Mouse (Mus musculus) bone marrow, adult 2 months (tissue): ENCODE data around the gene Ammecr1. TPM values are rescaled to one million over a fixed set of nuclear protein-coding genes. Genes with fewer than 3 reads are reported as not detected.

Experiments
- H3K27ac ChIP-seq: fragments of 200-500 bp; 2 replicates; pipeline ENCODE4 v1.5.1; 2012; ENCODE audit warnings: low read depth, mild to moderate bottlenecking, control low read depth, inconsistent platforms, low read length; ENCODE audit not compliant: control insufficient read depth, poor library complexity, insufficient read depth
- H3K4me1 ChIP-seq: fragments of 200-500 bp; 2 replicates; pipeline ENCODE4 v1.6.1; 2011; ENCODE audit warnings: low read length; ENCODE audit not compliant: control insufficient read depth, insufficient read depth
- H3K4me3 ChIP-seq: fragments of 200-500 bp; replicated peaks from 2 replicates; pipeline ENCODE3; 2011; ENCODE audit warnings: mild to moderate bottlenecking, low read depth, low read length, control low read depth; ENCODE audit not compliant: control insufficient read depth
- CTCF ChIP-seq: fragments of 200-500 bp; IDR thresholded peaks from 2 replicates; pipeline ENCODE4 v1.5.1; 2011; ENCODE audit warnings: low read length, control low read depth; ENCODE audit not compliant: control insufficient read depth, insufficient read depth
- POLR2A ChIP-seq: fragments of 200-500 bp; IDR thresholded peaks from 2 replicates; pipeline ENCODE4 v1.6.1; 2011; ENCODE audit warnings: low read depth, mild to moderate bottlenecking, control low read depth, low read length, borderline replicate concordance; ENCODE audit not compliant: control insufficient read depth
- WGBS: fragments of 180-500 bp; shearing (Covaris S2); methylation state at CpG from one replicate; pipeline ENCODE4 v1.1.7; 2018; 5-methylcytosine and 5-hydroxymethylcytosine counted together
- polyA plus RNA-seq: library from polyadenylated mRNA; stranded (reverse); fragments of >200 nt; gene quantifications from 2 replicates; pipeline ENCODE4 v1.2.4, GENCODE M21; 2011; ENCODE audit warnings: low replicate concordance; ENCODE audit not compliant: missing spikeins, insufficient read depth, insufficient read length

The Ammecr1 gene
- polyA plus RNA-seq, 1 experiment, result 6.6 TPM

- no peak for TF ChIP-seq POLR2A
- no peak for TF ChIP-seq CTCF
- Histone ChIP-seq H3K27ac (peak overlapping the region; percentile 61), H3K4me1 (no peaks in the 10 kb centered on the region; the same call in 1 of the 2 replicates), H3K4me3 (peak overlapping the region; percentile 22)
- WGBS, result 57% methylated on average over 3 of the region's 3 CpGs
Observed at GRCm38 (mm10) chrX:142832221-142832620, 134.3 kb downstream of the Ammecr1 start.

- H3K4me3 ChIP-seq, result no peak overlapping the region
- WGBS, result 84% methylated on average over 6 of the region's 6 CpGs
Observed at GRCm38 (mm10) chrX:142830572-142830971, 136.0 kb downstream of the Ammecr1 start.

GRCm38 (mm10) chrX:142829866-142830470, 136.6 kb downstream of the Ammecr1 start:
- 63% methylated on average over 12 of the region's 12 CpGs for WGBS
- no peak overlapping the region for H3K27ac ChIP-seq
- TF ChIP-seq POLR2A (no peak), CTCF (no peak)

More at GRCm38 (mm10) chrX:142830572-142830971, 136.0 kb downstream of the Ammecr1 start:
- H3K4me1 ChIP-seq, result no peaks in the 10 kb centered on the region; the same call in 1 of the 2 replicates
- no peak overlapping the region for H3K27ac ChIP-seq
- TF ChIP-seq POLR2A (no peak), CTCF (no peak)

GRCm38 (mm10) chrX:142829267-142829666, 137.3 kb downstream of the Ammecr1 start:
- no peak overlapping the region for H3K27ac ChIP-seq
- 82% methylated on average over 2 of the region's 2 CpGs for WGBS
- H3K4me3 ChIP-seq, result no peak overlapping the region
- TF ChIP-seq CTCF (no peak), POLR2A (no peak)
- no peaks in the 10 kb centered on the region; the same call in 1 of the 2 replicates for H3K4me1 ChIP-seq

More at GRCm38 (mm10) chrX:142829866-142830470, 136.6 kb downstream of the Ammecr1 start:
- Histone ChIP-seq H3K4me3 (no peak overlapping the region), H3K4me1 (no peaks in the 10 kb centered on the region; the same call in 1 of the 2 replicates)

GRCm38 (mm10) chrX:142828184-142828908, 138.2 kb downstream of the Ammecr1 start:
- H3K4me1 ChIP-seq, result no peaks in the 10 kb centered on the region; the same call in 1 of the 2 replicates
- peak overlapping the region; percentile 65; the same call in 1 of the 2 replicates for H3K27ac ChIP-seq
- WGBS, result 52% methylated on average over 13 of the region's 13 CpGs
- H3K4me3 ChIP-seq, result no peak overlapping the region
- TF ChIP-seq POLR2A (no peak), CTCF (no peak)

- Histone ChIP-seq H3K27ac (no peak overlapping the region), H3K4me3 (no peak overlapping the region), H3K4me1 (no peaks in the 10 kb centered on the region; the same call in 1 of the 2 replicates)
- WGBS, result 0% methylated on average over 1 of the region's 1 CpGs
- TF ChIP-seq POLR2A (no peak), CTCF (peak; percentile 20; the same call in 1 of the 2 replicates)
Observed at GRCm38 (mm10) chrX:142827644-142828043, 138.9 kb downstream of the Ammecr1 start.

- TF ChIP-seq POLR2A, result no peak
- no peak for TF ChIP-seq CTCF
- 50% methylated on average over 1 of the region's 1 CpGs for WGBS
- no peak overlapping the region for H3K27ac ChIP-seq
- no peak overlapping the region for H3K4me3 ChIP-seq
- no peaks in the 10 kb centered on the region; the same call in 1 of the 2 replicates for H3K4me1 ChIP-seq
Observed at GRCm38 (mm10) chrX:142825309-142825708, 141.2 kb downstream of the Ammecr1 start.

GRCm38 (mm10) chrX:142821846-142822245, 144.7 kb downstream of the Ammecr1 start:
- no peak overlapping the region for H3K27ac ChIP-seq
- H3K4me1 ChIP-seq, result no peaks in the 10 kb centered on the region
- 42% methylated on average over 3 of the region's 3 CpGs for WGBS
- no peak overlapping the region for H3K4me3 ChIP-seq
- TF ChIP-seq POLR2A (no peak), CTCF (no peak)
